Mouse (Mus musculus): ENCODE measurements around the gene Arr3.

DNA sequence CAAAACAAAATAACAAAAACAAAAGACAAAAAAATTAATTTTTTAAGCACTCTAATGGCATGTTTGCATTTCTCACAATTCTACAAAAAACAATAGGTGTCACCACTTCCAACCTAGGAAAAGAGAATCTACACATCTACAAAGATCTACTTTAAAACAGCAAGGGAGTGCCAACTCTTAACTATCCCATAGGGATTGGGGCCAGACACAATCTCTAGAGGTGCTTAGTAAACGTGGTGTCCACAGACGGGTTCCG lies 20.2 kb downstream of the Arr3 start, which contains the start of gene Kif4:
- TF ChIP-seq NRF1 (IDR thresholded peaks at IDR 0.05; ENCODE audit: low read depth, low read length) (no peak), ZC3H11A (IDR thresholded peaks at IDR 0.05; ENCODE audit: low read depth, low read length) (no peak), CTCF (conservative IDR thresholded peaks at IDR 0.05 in 1 of 2, IDR thresholded peaks at IDR 0.05 in 1 of 2; ENCODE audit: low read depth in 2 of 2, low read length in 2 of 2) (no peak)

Measured in CH12.LX (cell line).